Mouse (Mus musculus) ES-Bruce4 (cell line): ENCODE measurements around the gene Sfxn1. TPM values are rescaled to one million over a fixed set of nuclear protein-coding genes. Genes with fewer than 3 reads are reported as not detected.

Experiments
- H3K27ac ChIP-seq: 2 replicates; pipeline ENCODE4 v1.5.1; 2012; ENCODE audit warnings: low read length, inconsistent platforms; ENCODE audit not compliant: insufficient read depth
- H3K27me3 ChIP-seq: 2 replicates; pipeline ENCODE4 v1.6.1; 2012; ENCODE audit warnings: mild to moderate bottlenecking, low read length, inconsistent platforms; ENCODE audit not compliant: control insufficient read depth, poor library complexity, insufficient read depth, severe bottlenecking
- H3K36me3 ChIP-seq: 2 replicates; pipeline ENCODE4 v1.6.1; 2012; ENCODE audit warnings: inconsistent platforms, mild to moderate bottlenecking, low read length, moderate library complexity; ENCODE audit not compliant: control insufficient read depth, poor library complexity, insufficient read depth, severe bottlenecking
- H3K4me1 ChIP-seq: one replicate; pipeline ENCODE4 v1.8.1; 2011; ENCODE audit warnings: low read length; ENCODE audit not compliant: control insufficient read depth, insufficient read depth
- H3K4me3 ChIP-seq: 2 replicates; pipeline ENCODE4 v1.5.1; 2011; ENCODE audit warnings: low read depth, mild to moderate bottlenecking, low read length
- H3K9ac ChIP-seq: 2 replicates; pipeline ENCODE4 v1.6.1; 2012; ENCODE audit warnings: low read depth, mild to moderate bottlenecking, inconsistent platforms; ENCODE audit not compliant: poor library complexity, severe bottlenecking
- H3K9me3 ChIP-seq: replicated peaks from 2 replicates; pipeline ENCODE4 v1.6.1; 2012; ENCODE audit warnings: mild to moderate bottlenecking, low read length, inconsistent platforms; ENCODE audit not compliant: control insufficient read depth, poor library complexity, insufficient read depth, severe bottlenecking
- CTCF ChIP-seq: IDR thresholded peaks from one replicate; pipeline ENCODE4 v1.8.1; 2011; ENCODE audit warnings: low read depth, low read length
- EP300 ChIP-seq: IDR thresholded peaks from 2 replicates; pipeline ENCODE4 v1.6.1; 2011; ENCODE audit warnings: low read depth, low read length; ENCODE audit not compliant: insufficient read depth
- POLR2A ChIP-seq: IDR thresholded peaks from one replicate; pipeline ENCODE4 v1.8.1; 2011; ENCODE audit warnings: low read length; ENCODE audit not compliant: insufficient read depth
- polyA plus RNA-seq: library from polyadenylated mRNA; stranded (reverse); fragments of >200 nt; gene quantifications from 2 replicates; pipeline ENCODE4 v1.2.4, GENCODE M21; 2011; ENCODE audit warnings: low read depth; ENCODE audit not compliant: missing spikeins, insufficient read depth, insufficient read length

Gene Sfxn1
- polyA plus RNA-seq, 1 experiment: 83.0 TPM

GRCm38 (mm10) chr13:54063292-54063691 is 8.4 kb upstream of the Sfxn1 start:
- TF ChIP-seq CTCF: no peak
- TF ChIP-seq EP300: no peak
- TF ChIP-seq POLR2A: no peak
- Histone ChIP-seq H3K27me3 (0 out of 2 replicates have a peak, but pooled peaks cover 2% of the 10 kb centered on the region), H3K9me3 (no peaks in the 10 kb centered on the region), H3K4me3 (no peak overlapping the region), H3K36me3 (no peaks in the 10 kb centered on the region), H3K4me1 (no peaks in the 10 kb centered on the region), H3K9ac (no peak overlapping the region), H3K27ac (no peak overlapping the region)

DNA sequence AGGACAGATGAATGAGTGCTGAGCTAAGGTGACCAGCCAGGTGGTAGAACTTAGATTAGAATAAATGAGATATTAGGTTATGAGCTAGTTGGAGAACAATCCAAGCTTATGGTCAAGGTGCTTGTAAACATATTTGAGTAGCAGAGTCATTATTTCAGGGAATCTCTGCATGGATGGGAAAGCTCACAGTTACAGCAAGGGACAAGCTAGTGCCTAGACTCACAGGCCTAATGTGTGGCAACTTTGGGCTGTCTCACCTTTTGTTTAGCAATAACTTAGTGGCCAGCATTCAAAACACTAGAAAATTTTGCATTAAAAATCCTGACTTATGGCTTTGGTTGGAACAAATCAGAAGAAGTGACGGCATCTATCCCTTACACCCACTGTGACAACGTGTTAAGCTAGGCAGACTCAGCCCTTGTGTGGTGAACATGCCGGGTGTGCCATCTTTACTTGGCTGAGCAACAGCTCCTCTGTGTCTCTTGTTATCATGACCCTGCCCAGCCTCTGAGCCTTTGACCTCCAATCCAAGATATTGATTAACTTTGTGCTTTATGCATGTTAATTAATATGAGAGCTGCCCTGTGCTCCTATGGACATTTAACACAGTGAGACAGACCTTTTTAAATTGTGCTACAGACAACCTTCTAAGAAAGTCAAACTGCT is 5.5 kb upstream of the Sfxn1 start:
- Histone ChIP-seq H3K9ac (no peak overlapping the region), H3K4me1 (no peaks in the 10 kb centered on the region)

DNA sequence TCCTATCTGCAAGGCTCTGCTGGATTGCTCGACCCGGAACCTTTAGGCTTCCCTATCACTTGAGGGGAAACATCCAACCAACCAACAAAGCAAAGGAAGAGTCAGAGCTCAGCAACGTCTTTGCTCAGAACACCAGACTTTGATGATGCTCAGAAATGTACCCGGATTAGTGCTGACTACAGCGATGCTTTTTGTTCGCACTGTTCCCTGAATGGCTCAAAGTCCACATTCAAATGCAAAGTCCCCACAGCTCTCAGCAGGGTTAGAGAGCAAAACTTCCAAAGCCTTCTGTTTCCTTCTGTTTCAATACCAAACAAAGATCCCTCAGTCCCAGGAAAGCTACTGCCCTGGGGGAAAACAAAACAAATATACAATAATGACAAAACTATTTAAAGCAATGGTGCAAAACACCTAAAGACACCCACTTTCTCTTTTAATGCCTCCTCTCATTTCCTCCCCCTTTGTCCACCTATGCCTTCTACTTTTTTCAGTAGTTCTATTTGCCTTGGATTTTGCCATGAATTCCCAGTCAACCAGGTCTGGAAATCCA is 4.0 kb upstream of the Sfxn1 start:
- no peak for TF ChIP-seq CTCF
- Histone ChIP-seq H3K4me3 (no peak overlapping the region), H3K9me3 (no peaks in the 10 kb centered on the region), H3K27ac (0 out of 2 replicates have a peak overlapping the region, but pooled peaks have one; percentile 26), H3K36me3 (no peaks in the 10 kb centered on the region), H3K27me3 (no peaks in the 10 kb centered on the region), H3K4me1 (no peaks in the 10 kb centered on the region), H3K9ac (no peak overlapping the region)

More for the DNA sequence above, 5.5 kb upstream of the Sfxn1 start:
- no peak overlapping the region for H3K4me3 ChIP-seq
- H3K36me3 ChIP-seq: no peaks in the 10 kb centered on the region
- no peaks in the 10 kb centered on the region for H3K27me3 ChIP-seq
- no peak for TF ChIP-seq EP300
- no peak overlapping the region for H3K27ac ChIP-seq
- no peaks in the 10 kb centered on the region for H3K9me3 ChIP-seq

GRCm38 (mm10) chr13:54071011-54071410 is 658 bp upstream of the Sfxn1 start:
- Histone ChIP-seq H3K9me3 (no peaks in the 10 kb centered on the region), H3K36me3 (no peaks in the 10 kb centered on the region), H3K4me3 (no peak overlapping the region), H3K4me1 (no peaks in the 10 kb centered on the region), H3K27me3 (no peaks in the 10 kb centered on the region), H3K27ac (no peak overlapping the region), H3K9ac (no peak overlapping the region)
- TF ChIP-seq CTCF: no peak
- TF ChIP-seq EP300: no peak
- TF ChIP-seq POLR2A: no peak

GRCm38 (mm10) chr13:54072526-54073057 is 923 bp downstream of the Sfxn1 start:
- Histone ChIP-seq H3K36me3 (no peaks in the 10 kb centered on the region; the same call in 1 of the 2 replicates), H3K4me3 (peak overlapping the region; percentile 77), H3K9me3 (no peaks in the 10 kb centered on the region), H3K9ac (peak overlapping the region; percentile 62), H3K4me1 (no peaks in the 10 kb centered on the region), H3K27me3 (no peaks in the 10 kb centered on the region), H3K27ac (no peak overlapping the region)
- TF ChIP-seq POLR2A (no peak), EP300 (no peak), CTCF (no peak)

GRCm38 (mm10) chr13:54073066-54073465 is 1.4 kb downstream of the Sfxn1 start:
- Histone ChIP-seq H3K36me3 (no peaks in the 10 kb centered on the region; the same call in 1 of the 2 replicates), H3K9me3 (no peaks in the 10 kb centered on the region), H3K4me3 (peak overlapping the region; percentile 77), H3K4me1 (no peaks in the 10 kb centered on the region), H3K27ac (no peak overlapping the region), H3K9ac (peak overlapping the region; percentile 62), H3K27me3 (no peaks in the 10 kb centered on the region)
- no peak for TF ChIP-seq CTCF
- TF ChIP-seq EP300: no peak
